Mouse (Mus musculus) CD4-positive helper T cell, adult 2 months (primary cell): ENCODE data around the gene Defa25.
"Not testable (repeated sequence)": the region's sequence is repeated elsewhere in the genome, so short reads cannot be mapped to it uniquely, and the experiment has no call there.

ENCODE experiments used
- DNase-seq: peaks from one replicate; pipeline ENCODE4 v3.0.0-alpha.2; 2012; ENCODE audit warnings: low read depth, missing footprints, low spot score

Defa25 gene

DNA sequence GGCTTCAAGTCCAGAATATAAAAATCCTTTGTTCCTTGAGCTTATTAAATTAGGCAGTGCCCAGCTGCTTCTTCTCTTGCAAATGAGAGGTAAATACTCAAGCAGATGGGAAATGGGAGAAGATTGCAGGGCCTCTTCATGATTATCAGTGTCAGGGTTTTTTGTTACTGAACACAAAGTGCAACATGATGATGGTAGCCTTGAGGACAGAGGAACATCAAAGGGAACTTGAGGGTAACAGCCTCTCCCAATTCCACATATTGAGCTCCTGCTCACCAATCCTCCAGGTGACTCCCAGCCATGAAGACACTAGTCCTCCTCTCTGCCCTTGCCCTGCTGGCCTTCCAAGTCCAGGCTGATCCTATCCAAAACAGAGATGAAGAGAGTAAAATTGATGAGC is at the start of gene Defa25:
TSS of gene Defa25 (plus strand) at position 301 of the 400 bp plus-strand sequence.
- not testable (repeated sequence) for DNase-seq

GRCm38 (mm10) chr8:21054747-21055146 is 29.5 kb upstream of the Defa25 start, which contains the start of gene Defa23:
TSS of gene Defa23 (plus strand) at chr8:21055047.
- DNase-seq, result not testable (repeated sequence)

- DNase-seq, result not testable (repeated sequence)
These were observed 19.5 kb upstream of the Defa25 start, which contains the start of gene Defa35 for GRCm38 (mm10) chr8:21064738-21065137. TSS of gene Defa35 (plus strand) at chr8:21065038.

GRCm38 (mm10) chr8:21093106-21093505 is 8.9 kb downstream of the Defa25 start:
- DNase-seq, result no peak

- not testable (repeated sequence) for DNase-seq
These were observed 11.7 kb downstream of the Defa25 start, which contains the start of gene Gm14851 for GRCm38 (mm10) chr8:21095950-21096349. TSS of gene Gm14851 (minus strand) at chr8:21096050.

DNA sequence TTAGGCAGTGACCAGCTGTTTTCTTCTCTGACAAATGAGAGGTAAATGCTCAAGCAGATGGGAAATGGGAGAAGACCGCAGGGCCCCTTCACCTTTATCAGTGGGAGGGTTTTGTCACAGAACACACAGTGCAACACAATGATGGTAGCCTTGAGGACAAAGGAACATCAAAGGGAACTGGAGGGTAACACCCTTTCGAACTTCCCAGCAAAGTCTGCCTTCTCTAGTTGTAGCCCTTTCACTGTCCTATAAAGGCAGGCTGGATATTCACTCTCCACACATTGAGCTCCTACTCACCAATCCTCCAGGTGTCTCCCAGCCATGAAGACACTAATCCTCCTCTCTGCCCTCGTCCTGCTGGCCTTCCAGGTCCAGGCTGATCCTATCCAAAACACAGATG is 50.1 kb downstream of the Defa25 start, which contains the start of gene Defa30:
TSS of gene Defa30 (plus strand) at position 301 of the 400 bp plus-strand sequence.
- DNase-seq, result not testable (repeated sequence)
